Mouse (Mus musculus): Measurements from ENCODE around the gene Casp6.

Gene Casp6

DNA sequence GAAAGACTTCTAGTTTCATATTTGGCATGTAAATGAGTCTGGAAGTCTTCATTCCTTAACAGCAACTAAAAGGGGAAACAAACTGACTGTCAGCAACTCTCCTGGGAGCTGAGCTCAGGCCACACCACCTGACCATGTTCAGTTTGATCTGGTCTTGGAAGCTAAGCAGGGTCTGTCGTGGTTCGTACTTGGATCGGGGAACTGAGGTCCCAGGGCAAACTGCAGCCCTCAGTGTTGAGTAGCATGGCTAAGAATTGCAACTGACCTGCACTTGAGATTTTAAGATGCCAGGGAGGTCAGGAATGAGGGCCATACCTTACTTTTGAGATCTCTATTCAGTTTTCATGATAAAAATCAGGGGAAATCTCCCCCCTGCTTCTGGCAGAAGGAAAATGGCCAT lies 24.6 kb downstream of the Casp6 start:
- no peak for DNase-seq

- peak; percentile 9 for DNase-seq
Observed at GRCm38 (mm10) chr3:129930213-129930778, 29.1 kb downstream of the Casp6 start.

DNA sequence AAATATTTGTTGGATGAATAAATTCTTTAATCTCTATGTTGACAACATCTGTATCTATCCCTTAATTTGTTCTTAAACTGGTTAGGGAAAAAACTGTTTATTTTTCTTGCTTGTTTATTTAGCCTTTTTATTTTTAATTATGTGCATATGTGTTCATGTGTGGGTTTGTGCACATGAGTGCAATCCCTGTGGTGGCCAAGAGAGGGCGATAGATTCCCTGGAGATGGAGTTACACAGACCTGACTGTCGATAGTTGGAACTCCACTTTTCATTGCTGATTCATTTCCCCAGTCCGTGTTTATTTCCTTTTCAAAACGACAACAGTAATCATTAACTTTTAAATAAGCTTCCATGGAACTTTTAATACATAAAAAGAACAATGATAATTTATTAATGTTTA lies 31.2 kb downstream of the Casp6 start:
- DNase-seq = peak; percentile 38

- no peak for DNase-seq
Observed at GRCm38 (mm10) chr3:129936561-129936960, 35.3 kb downstream of the Casp6 start.

- DNase-seq = no peak
Observed at GRCm38 (mm10) chr3:129937848-129938247, 36.6 kb downstream of the Casp6 start.

GRCm38 (mm10) chr3:129939058-129939457 lies 37.8 kb downstream of the Casp6 start:
- DNase-seq = no peak

- DNase-seq = no peak
Observed at GRCm38 (mm10) chr3:129940780-129941179, 39.6 kb downstream of the Casp6 start.

DNA sequence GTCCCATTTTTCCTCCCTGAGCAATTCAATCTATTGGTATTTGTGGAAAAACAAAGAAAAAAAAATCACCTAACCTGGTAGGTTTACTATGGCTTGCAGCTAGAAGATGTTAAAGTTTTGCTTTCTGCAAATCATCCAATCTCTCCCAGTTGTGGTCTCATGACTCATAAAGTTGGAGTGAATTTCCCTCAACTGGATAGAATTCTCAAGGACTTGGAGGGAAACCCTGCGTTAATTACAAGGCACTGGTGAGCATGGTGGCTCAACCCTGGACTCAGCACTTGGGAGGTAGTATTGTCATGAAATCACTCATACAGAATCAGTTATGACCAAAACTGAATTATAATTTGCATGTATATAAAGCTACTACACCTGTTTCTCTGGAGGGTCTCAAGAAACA lies 40.1 kb downstream of the Casp6 start:
- DNase-seq = no peak

DNA sequence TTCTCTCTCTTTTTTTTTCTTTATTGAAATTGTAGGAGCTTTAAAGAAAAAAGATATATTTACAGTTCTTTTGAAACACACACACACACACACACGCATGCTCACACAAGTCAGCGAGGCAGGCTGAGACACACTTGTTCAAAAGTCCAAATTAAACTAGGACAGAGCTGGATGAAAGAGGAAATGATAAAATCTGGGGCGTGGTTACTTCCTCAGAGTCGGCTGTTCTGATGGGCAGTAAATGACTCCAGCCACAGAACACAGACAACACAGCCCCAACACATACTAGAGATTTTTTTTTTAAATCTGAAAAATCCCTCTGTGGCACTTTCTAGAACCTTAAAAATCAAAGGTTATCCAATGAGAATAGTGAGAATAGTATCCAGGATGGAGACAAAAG lies 42.6 kb downstream of the Casp6 start:
- DNase-seq = no peak

DNA sequence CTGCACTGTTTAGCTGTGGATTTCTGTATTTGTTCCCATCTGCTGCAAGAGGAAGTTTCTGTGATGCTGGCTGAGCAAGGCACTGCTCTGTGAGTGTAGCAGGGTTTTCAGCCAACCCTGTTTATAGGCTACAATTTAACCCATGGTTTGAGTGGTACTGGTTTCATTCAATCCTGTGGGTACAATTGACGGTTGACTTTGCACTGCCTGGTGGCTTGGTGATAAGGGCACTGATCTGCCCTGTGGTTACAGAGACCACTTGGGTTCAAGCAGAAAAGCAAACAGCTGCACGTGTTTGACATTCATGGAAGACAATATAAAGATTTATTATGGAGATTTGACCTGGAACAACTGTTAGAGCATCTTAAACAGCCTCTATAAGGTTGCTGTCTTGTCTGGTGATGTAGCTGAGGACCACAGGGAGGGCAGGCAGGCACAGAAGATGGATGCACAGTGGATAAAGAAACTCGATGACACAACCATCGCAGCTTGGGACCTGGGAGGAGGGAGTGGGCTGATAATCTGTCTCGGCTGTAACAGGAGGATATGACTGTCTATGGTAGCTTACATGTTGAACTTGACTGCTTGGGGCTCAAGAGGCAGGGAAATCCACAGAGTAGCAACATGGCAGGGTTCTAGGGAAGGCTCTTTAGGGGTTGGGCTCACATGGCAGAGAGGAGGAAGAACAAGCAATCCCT lies 45.1 kb downstream of the Casp6 start:
- DNase-seq = no peak

DNA sequence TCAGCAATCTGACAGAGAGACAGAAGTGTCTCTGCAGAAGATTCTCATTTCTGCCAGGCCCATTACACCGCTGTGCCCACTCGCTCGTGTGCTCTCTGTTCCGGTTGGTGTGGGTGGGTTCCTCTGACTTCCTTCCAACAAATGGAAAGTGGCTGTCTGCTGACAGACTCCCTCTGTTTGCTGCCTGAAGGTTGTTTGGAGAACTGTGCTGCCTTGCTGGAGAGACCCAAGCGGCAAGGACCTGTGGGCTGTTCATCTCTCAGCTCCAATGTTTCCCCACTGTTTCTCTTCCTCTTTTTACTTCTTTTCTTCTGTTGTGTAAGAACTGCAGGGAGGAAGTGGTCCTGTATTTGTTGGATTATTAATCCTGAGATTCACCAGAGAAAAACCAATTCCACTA lies 47.1 kb downstream of the Casp6 start:
- DNase-seq = no peak

DNA sequence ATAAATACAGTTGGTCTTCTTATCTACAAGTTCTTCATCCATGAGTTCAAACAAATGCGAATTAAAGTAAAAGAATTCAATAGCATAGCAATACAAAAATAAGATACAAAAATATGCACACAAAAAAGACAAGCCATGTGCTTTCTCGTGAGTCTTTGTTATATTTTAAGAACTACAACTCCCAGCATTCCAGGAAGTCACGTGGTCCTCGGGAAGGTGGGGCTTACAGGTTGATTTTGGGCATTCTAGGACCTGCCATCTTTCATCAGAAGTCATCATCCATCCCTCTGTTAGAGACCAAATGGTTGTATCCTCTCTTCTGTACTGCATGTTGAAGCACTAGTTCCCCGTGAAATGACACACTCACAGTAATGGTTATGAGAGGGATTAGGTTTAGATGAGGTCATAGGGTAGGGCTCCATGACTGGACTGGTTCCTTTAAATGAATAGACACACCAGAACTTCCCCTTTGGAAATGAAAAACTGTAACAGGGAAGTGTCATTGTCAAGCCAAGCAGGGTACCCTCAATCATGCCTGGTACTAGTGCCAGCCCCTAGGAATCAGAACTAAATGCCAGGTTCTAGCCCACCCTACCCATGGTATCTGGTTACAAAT lies 48.0 kb downstream of the Casp6 start:
- DNase-seq = no peak

DNA sequence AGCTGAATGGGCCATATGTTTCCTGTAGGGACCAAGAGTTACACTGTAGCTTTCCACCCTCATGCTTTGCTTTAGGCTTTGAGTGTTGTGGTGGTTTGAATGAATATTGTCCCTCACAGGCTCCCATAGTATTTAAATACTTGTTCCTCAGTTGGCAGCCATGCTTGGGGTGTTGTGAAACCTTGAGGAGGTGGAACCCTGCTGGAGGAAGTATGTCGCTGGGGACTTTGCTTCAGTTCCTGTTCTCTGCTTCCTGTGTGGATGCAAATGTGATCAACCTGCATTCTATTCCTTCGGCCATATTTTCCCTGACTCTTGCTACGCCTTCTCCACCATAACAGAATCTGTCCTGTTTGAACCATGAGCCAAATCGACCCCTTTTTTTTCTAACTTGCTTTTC lies 52.1 kb downstream of the Casp6 start:
- no peak for DNase-seq

DNA sequence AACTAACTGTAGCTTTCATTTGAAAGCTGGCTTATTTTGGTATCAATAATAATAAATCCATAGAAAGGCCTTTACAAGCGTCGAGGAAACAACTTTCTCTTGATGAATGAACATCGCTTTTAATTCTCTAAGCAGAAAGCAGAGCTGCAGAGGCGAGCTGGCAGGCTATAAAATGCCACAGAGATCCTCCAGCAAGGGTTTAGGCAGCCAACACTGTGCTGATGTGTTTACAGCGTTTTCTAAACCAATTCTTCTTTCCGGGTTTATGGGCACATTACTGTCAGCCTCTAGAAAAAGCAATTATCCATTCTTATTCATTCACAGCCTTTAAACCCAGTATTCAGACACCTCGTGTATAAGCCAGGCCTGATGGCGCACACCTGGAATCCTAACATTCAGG lies 61.3 kb downstream of the Casp6 start:
- DNase-seq = no peak

Data from thymus, postnatal 25 days (tissue).